ENCODE assay signal across 27 mouse cellular contexts in genomic region chr9:65684704-65685103, GRCm38 (mm10). TPM values are rescaled to one million over a fixed set of nuclear protein-coding genes. Genes with fewer than 3 reads are reported as not detected.
DNase-seq lines count a peak whose midpoint lies in the region; ATAC-seq and TF ChIP-seq lines count a peak whose summit lies in the region.
"Had no signal": no experiment of that assay in that cellular context is flagged by ENCODE, and none has a peak within 500 bp of the region (broad histone marks: within the 10 kb centered on the region; RNA-seq: fewer than 3 reads in every experiment).

No protein-coding gene starts in this region.

- H3K9ac ChIP-seq in midbrain, embryonic 13.5 days (replicated peaks), result no peak overlapping the region
- H3K9ac ChIP-seq in midbrain, embryonic 15.5 days, result no peak overlapping the region
- no peak overlapping the region for H3K9ac ChIP-seq in liver, embryonic 15.5 days
- H3K9ac ChIP-seq in kidney, embryonic 15.5 days, result no peak overlapping the region
- H3K9ac ChIP-seq: embryonic facial prominence, embryonic 12.5 days; embryonic facial prominence, embryonic 15.5 days; forebrain, postnatal 0 days; heart, embryonic 12.5 days; heart, embryonic 15.5 days; hindbrain, embryonic 14.5 days had no signal

- peaks cover 37% of the 10 kb centered on the region for H3K36me3 ChIP-seq in midbrain, embryonic 13.5 days
- peaks cover 17% of the 10 kb centered on the region for H3K36me3 ChIP-seq in midbrain, embryonic 15.5 days (replicated peaks)
- H3K36me3 ChIP-seq in liver, embryonic 15.5 days (replicated peaks), result peaks cover 23% of the 10 kb centered on the region
- H3K36me3 ChIP-seq in kidney, embryonic 15.5 days, result peaks cover 36% of the 10 kb centered on the region

- H3K4me1 ChIP-seq in midbrain, embryonic 13.5 days (replicated peaks), result peaks cover 48% of the 10 kb centered on the region
- peaks cover 37% of the 10 kb centered on the region for H3K4me1 ChIP-seq in midbrain, embryonic 15.5 days
- H3K4me1 ChIP-seq in liver, embryonic 15.5 days (replicated peaks), result peaks cover 43% of the 10 kb centered on the region
- peaks cover 24% of the 10 kb centered on the region for H3K4me1 ChIP-seq in kidney, embryonic 15.5 days

- ATAC-seq in midbrain, embryonic 13.5 days, result 0 out of 2 replicates have a peak, but pooled peaks have one; percentile 24
- no peak for ATAC-seq in midbrain, embryonic 15.5 days (replicated peaks)
- ATAC-seq in liver, embryonic 15.5 days (ENCODE audit: insufficient read depth), result 0 out of 2 replicates have a peak, but pooled peaks have one; percentile 22
- ATAC-seq in kidney, embryonic 15.5 days (replicated peaks; ENCODE audit: low FRiP score), result no peak
- ATAC-seq: forebrain, embryonic 14.5 days; forebrain, postnatal 0 days; hindbrain, postnatal 0 days; Patski had no signal

- H3K4me2 ChIP-seq in midbrain, embryonic 13.5 days (replicated peaks), result no peak overlapping the region
- H3K4me2 ChIP-seq in midbrain, embryonic 15.5 days, result no peak overlapping the region
- no peak overlapping the region for H3K4me2 ChIP-seq in liver, embryonic 15.5 days
- H3K4me2 ChIP-seq in kidney, embryonic 15.5 days, result no peak overlapping the region
- H3K4me2 ChIP-seq: embryonic facial prominence, embryonic 12.5 days; embryonic facial prominence, embryonic 15.5 days; heart, embryonic 12.5 days; heart, embryonic 15.5 days; hindbrain, embryonic 14.5 days had no signal

- no peaks in the 10 kb centered on the region for H3K9me3 ChIP-seq in midbrain, embryonic 13.5 days
- no peaks in the 10 kb centered on the region for H3K9me3 ChIP-seq in midbrain, embryonic 15.5 days
- no peaks in the 10 kb centered on the region for H3K9me3 ChIP-seq in liver, embryonic 15.5 days (replicated peaks)
- no peaks in the 10 kb centered on the region for H3K9me3 ChIP-seq in kidney, embryonic 15.5 days (replicated peaks)
- H3K9me3 ChIP-seq: embryonic facial prominence, embryonic 12.5 days; embryonic facial prominence, embryonic 15.5 days; heart, embryonic 12.5 days; heart, embryonic 15.5 days had no signal

- DNase-seq in layer of hippocampus, adult 2 months (ENCODE audit: low spot score in 2 of 2), result no peak
- no peak for DNase-seq in layer of hippocampus, adult 9-10 months (ENCODE audit: low spot score)
- DNase-seq in heart, adult 11 months, result no peak
- DNase-seq in c-Kit-positive CD71-positive TER-119-positive erythroid progenitor cells, embryonic 14.5 days (ENCODE audit: low spot score), result no peak
- DNase-seq: adrenal gland, postnatal 10 days; adrenal gland, postnatal 36 days; cerebellum, adult 11 months; cerebellum, adult 2 months; cerebellum, adult 9-11 months; cerebellum, postnatal 25 days; forebrain, postnatal 0 days; gastrocnemius, postnatal 25 days; heart, adult 18-20 months; heart, postnatal 10 days; heart, postnatal 4 days had no signal

- TF ChIP-seq CTCF in layer of hippocampus, adult 2 months (conservative IDR thresholded peaks at IDR 0.05), result no peak

- H3K4me3 ChIP-seq in layer of hippocampus, adult 2 months, result no peak overlapping the region
- H3K4me3 ChIP-seq in midbrain, embryonic 13.5 days (replicated peaks), result no peak overlapping the region
- no peak overlapping the region for H3K4me3 ChIP-seq in midbrain, embryonic 15.5 days
- no peak overlapping the region for H3K4me3 ChIP-seq in liver, embryonic 15.5 days (replicated peaks)
- no peak overlapping the region for H3K4me3 ChIP-seq in kidney, embryonic 15.5 days (replicated peaks)
- H3K4me3 ChIP-seq: embryonic facial prominence, embryonic 12.5 days; embryonic facial prominence, embryonic 15.5 days; heart, embryonic 12.5 days; heart, embryonic 15.5 days had no signal

- 0 out of 2 replicates have a peak overlapping the region, but pooled peaks have one; percentile 18 for H3K27ac ChIP-seq in layer of hippocampus, adult 2 months
- no peak overlapping the region for H3K27ac ChIP-seq in midbrain, embryonic 13.5 days
- H3K27ac ChIP-seq in midbrain, embryonic 15.5 days, result no peak overlapping the region
- H3K27ac ChIP-seq in liver, embryonic 15.5 days (replicated peaks), result no peak overlapping the region
- H3K27ac ChIP-seq in kidney, embryonic 15.5 days, result no peak overlapping the region
- H3K27ac ChIP-seq: embryonic facial prominence, embryonic 12.5 days; embryonic facial prominence, embryonic 15.5 days; heart, embryonic 15.5 days; hindbrain, embryonic 14.5 days; hindbrain, postnatal 0 days had no signal

- H3K27me3 ChIP-seq in midbrain, embryonic 13.5 days, result no peaks in the 10 kb centered on the region
- no peaks in the 10 kb centered on the region for H3K27me3 ChIP-seq in midbrain, embryonic 15.5 days (replicated peaks)
- no peaks in the 10 kb centered on the region for H3K27me3 ChIP-seq in liver, embryonic 15.5 days
- H3K27me3 ChIP-seq in kidney, embryonic 15.5 days, result no peaks in the 10 kb centered on the region
- H3K27me3 ChIP-seq: embryonic facial prominence, embryonic 12.5 days; embryonic facial prominence, embryonic 15.5 days; heart, embryonic 12.5 days; heart, embryonic 15.5 days; Patski had no signal

- WGBS in midbrain, embryonic 13.5 days, result 85% methylated on average over 2 of the region's 2 CpGs
- 80% methylated on average over 2 of the region's 2 CpGs for WGBS in midbrain, embryonic 15.5 days
- WGBS in liver, embryonic 15.5 days (ENCODE audit: insufficient replicate concordance), result 29% methylated on average over 2 of the region's 2 CpGs
- 81% methylated on average over 2 of the region's 2 CpGs for WGBS in kidney, embryonic 15.5 days

RNA-seq across cellular contexts. Expression of gene Oaz2, which starts 16.9 kb away (rescaled TPM):
- 100 to 1,000 TPM; 199 to 204 TPM for total RNA-seq in layer of hippocampus, adult 2 months (2021)
- polyA plus RNA-seq in midbrain, embryonic 13.5 days (2015; fragmentation: Nextera tagmentation; extraction: Ambion mirVana), result 333 and 366 TPM in 2 replicates
- 401 and 421 TPM in 2 replicates for polyA plus RNA-seq in midbrain, embryonic 15.5 days (2015; fragmentation: Nextera tagmentation; extraction: Ambion mirVana)
- polyA plus RNA-seq in liver, embryonic 15.5 days (2015; fragmentation: Nextera tagmentation; extraction: Ambion mirVana), result 48.8 and 51.7 TPM in 2 replicates
- polyA plus RNA-seq in kidney, embryonic 15.5 days (2015; fragmentation: Nextera tagmentation; extraction: Ambion mirVana), result 299 and 308 TPM in 2 replicates

RNA-seq across cellular contexts. Expression of gene Rbpms2, which starts 55.3 kb away (rescaled TPM):
- 1 to 10 TPM; 2.1 to 2.8 TPM for total RNA-seq in layer of hippocampus, adult 2 months (2021)
- 4.5 and 4.9 TPM in 2 replicates for polyA plus RNA-seq in midbrain, embryonic 13.5 days (2015; fragmentation: Nextera tagmentation; extraction: Ambion mirVana)
- polyA plus RNA-seq in midbrain, embryonic 15.5 days (2015; fragmentation: Nextera tagmentation; extraction: Ambion mirVana), result 3.6 and 3.8 TPM in 2 replicates
- polyA plus RNA-seq in liver, embryonic 15.5 days (2015; fragmentation: Nextera tagmentation; extraction: Ambion mirVana), result 11.3 and 11.8 TPM in 2 replicates
- 29.8 and 30.3 TPM in 2 replicates for polyA plus RNA-seq in kidney, embryonic 15.5 days (2015; fragmentation: Nextera tagmentation; extraction: Ambion mirVana)

Comparison
In these comparisons a context has a peak if more than half of its experiments do, and no peak if none do; other contexts are left out.
1. ATAC-seq: peak in midbrain, embryonic 13.5 days (single experiment) and liver, embryonic 15.5 days (single experiment); none in midbrain, embryonic 15.5 days (single experiment) and kidney, embryonic 15.5 days (single experiment).